Mouse (Mus musculus) c-Kit-negative CD71-positive TER-119-positive erythroid progenitor cells, embryonic 14.5 days (primary cell): ENCODE measurements around the gene Net1.
A peak's percentile ranks its signal among the peaks of the same experiment; 100 is the strongest.
"Not testable (repeated sequence)": the region's sequence is repeated elsewhere in the genome, so short reads cannot be mapped to it uniquely, and the experiment has no call there.

Source experiments
- DNase-seq: peaks from one replicate; pipeline ENCODE4 v3.0.0-alpha.2; 2013; ENCODE audit warnings: low read depth, low spot score

Gene Net1

DNA sequence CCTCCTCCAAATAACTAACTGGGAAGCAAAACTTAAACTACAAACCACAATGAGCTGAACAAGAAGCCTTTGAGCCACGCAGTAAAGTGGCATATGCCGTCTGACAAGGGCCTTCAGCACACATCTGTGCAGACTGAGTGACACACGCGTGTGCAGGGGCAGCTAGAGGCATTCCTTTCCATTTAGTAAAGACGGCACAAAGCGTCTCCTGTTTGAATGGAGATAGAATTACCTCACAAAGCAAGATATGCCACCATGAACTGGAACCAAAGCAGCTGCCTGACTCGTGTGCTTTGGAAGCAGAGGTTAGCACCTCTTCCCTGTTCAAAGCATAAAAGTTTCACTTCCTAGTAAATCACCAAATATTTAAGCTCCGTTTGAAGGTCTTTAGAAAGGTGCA lies 28.0 kb downstream of the Net1 start:
- DNase-seq = no peak

DNA sequence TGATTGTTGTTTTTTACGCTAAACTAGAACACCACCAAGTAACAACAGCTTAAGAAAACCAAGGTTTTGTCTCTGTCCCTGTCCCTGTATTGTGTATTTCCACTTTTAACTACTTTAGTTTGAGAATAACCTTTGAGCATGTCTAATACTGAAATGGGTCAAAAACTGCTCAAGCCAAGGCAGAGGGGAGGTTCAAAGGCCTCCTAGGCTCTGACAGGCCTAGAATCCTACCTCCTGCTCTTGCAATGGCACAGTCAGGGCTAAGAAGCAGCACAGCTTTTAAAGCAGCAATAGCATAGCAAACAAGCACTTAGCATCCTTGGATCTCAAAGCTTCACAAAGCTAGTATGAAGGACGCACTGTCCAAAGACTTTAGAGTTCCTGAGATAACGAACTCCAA lies 28.9 kb downstream of the Net1 start:
- no peak for DNase-seq

DNA sequence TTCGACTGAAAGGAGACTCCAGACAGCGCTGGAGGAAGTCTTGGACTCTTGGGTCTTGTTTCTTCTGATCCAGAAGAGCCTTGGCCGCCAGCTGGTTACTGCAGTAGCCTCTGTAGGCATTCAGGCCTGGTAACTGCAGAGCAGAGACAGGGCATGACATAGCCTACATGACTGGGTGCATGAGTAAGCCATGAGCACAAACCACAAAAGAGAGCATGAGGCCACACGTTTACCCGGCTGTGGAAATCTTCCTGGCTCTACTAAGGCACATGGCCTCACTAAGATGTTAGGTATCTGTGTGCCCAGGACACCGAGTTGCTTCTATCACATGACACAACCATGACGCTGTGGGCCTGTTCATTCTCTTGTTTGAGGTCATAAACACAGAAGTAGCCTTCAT lies 31.4 kb downstream of the Net1 start:
- DNase-seq = no peak

DNA sequence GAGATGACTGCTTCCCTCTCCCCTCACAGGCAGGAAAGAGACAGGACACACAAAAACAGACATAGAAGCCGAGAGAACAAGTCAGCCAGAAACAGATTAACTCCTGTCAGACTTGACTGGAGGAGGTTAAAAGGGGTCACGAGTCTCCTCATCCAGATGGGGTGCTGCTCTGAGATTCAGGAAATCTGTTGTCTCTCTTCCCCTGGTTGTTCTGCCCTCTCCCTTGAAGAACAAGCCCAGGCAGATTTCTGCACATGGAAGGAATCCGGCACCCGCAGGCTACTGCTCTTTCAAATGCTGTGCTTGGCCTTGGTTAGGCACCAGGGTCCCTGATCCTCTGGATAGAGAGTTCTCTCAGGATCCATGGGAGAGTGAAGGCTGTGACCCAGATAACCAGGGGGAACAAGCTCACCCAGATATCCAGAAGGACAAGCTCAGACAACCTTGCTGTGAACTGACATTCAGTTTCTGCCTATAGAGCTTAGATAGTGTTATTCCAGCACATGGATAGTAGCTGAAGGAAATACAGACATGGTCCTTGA lies 40.3 kb downstream of the Net1 start:
- DNase-seq = no peak

DNA sequence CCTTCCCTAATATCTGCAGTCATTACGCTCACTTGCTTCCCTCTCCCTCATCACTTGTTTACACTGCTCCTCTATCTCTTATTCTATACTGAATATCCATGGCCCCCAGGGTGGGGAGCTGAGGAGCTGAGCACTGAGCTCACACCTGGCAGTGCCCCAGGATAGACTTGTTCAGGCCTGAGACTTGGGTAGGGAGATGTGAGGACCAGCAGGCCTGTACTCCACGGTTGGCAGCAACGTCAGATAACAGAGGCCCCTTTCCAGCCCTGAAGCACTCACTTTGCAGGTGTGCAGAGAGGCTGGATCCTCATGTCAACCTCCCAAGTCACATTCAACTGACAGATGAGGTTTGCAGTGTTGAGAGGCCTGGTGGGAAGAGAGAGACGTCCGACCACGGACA lies 40.8 kb downstream of the Net1 start:
- no peak for DNase-seq

DNA sequence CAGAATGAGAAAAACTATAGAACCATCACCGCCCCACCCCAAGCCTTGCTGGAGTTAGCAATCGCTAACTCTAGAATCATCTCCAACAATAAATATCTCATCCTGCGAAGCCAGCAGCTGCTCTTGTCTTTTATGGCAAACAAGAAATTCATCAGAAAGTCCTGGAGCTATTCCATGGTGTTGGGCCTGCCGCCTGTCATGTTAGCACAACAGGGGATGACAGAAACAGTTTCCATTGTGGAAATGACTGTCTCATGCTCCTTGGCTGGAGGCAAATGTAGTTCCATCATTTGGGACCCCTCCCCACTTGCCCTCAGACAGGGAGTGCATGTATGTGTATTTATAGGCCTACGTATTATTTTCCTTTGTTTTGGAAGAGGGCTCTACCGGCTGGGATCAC lies 41.6 kb downstream of the Net1 start:
- no peak for DNase-seq

DNA sequence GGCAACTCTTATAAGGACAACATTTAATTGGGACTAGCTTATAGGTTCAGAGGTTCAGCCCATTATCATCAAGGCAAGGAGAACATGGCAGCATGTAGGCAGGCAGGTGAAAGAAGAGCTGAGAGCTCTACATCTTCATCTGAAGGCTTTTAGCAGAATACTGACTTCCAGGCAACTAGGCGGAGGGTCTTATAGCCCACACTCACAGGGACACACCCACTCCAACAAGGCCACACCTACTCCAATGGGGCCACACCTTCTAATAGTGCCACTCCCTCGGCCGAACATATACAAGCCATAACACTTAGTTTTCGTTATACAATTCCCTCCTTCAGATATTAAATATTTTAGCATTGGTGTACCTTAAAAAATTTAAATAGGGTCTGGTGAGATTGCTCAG lies 45.2 kb downstream of the Net1 start:
- no peak for DNase-seq

DNA sequence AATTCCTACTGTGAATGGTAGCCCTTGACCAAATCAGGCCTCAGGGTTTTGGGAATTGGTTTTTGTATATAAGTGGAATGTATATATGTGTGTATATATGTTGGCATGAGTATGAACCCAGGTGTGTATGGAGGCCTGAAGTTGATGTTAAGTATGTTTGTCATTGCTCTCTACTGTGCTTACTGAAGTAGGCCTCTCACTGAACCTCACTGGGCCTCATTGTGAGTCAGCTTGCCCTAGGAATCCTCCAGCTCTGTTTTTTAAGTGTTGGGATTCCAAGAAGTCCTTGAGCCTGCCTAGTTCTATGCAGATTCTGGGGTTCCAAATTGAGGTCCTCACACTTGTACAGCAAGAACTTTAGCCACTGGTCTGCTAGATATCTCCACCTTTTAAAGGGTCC lies 48.1 kb downstream of the Net1 start:
- no peak for DNase-seq

DNA sequence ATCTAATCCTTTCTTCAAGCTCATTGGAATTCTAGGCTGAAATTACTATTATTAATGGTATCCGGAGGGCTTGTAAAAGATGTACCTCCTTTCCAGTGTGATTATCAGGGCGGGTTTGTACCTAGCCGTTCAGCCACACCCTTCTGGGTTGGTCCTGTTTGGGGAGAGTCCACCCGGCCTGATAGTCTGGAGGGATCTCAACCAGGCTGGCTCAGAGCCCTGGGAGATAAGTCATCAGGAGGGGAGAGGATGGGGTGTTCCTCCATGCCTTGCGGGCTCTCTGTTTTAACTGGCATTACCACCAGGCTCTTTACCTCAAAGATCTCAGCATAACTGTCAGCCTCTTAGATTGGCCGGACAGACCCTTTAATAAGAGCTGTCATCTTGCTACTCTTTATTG lies 50.9 kb downstream of the Net1 start:
- DNase-seq = peak; percentile 77

DNA sequence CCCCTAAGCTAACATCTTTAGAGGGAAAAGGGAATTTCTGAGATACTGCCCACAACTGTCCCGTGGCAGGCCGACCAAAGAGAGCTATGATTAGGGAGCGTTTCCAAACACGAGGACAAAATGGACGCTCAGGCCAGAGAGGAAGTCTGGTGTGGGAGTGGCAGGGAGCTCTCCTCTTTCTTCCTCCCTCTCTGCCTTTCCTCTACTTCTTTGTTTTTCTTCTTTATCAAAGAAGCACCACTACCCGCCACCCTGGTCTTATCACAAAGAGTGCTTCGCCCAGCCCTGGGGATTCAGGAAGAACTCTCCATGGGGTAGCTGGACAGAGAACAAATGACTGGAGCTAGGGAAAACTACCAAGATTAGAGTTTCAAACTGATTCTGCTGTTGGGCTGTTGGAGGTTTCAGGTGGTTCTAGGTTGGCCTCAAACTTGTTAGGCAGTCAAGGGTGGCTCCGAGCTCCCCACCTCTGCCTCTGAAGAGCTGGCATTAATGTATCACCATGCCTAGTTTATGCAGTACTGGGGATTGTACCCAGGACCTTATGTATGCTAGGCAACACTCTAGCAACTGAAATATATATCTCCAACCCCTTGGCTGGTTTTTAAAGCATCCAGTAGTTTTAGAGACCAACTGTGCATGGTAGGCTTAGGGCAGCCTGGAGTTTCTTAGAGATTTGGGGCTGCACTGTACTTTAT lies 51.5 kb downstream of the Net1 start:
- DNase-seq = peak; percentile 58

DNA sequence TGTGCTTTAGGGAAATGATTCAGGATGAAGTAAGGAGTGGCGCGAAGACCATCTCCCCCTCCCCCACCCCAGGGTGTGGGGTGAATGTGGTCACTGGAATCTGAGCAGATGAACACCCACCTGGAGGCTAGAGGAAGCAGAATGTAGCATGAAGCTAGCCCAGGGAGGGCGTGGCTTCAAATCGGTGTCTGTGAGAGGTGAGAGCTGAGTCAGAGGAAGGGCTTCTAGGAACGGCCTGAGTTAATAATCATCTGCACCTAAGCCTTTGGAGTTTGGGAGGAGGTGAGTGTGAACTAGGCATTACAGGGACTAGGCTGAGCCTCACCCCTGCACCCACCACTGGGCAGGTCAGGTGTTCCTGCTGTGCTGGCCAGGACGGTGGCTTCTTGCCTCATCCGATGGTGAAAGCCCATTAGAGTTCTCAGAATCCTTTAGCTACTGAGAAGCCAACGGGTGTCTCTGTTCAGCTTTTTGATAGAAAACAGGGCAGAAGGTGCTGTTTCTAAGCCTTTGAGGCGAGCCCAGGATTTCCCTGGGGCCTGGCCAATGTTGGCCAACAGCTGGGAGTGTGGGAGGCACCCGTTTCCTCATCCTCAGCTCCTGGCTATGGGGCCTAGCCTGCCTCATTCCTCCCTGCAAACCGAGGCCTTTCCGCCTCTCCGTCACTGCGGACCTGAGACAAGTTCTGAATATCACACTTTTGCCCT lies 52.2 kb downstream of the Net1 start:
- DNase-seq = peak; percentile 66

DNA sequence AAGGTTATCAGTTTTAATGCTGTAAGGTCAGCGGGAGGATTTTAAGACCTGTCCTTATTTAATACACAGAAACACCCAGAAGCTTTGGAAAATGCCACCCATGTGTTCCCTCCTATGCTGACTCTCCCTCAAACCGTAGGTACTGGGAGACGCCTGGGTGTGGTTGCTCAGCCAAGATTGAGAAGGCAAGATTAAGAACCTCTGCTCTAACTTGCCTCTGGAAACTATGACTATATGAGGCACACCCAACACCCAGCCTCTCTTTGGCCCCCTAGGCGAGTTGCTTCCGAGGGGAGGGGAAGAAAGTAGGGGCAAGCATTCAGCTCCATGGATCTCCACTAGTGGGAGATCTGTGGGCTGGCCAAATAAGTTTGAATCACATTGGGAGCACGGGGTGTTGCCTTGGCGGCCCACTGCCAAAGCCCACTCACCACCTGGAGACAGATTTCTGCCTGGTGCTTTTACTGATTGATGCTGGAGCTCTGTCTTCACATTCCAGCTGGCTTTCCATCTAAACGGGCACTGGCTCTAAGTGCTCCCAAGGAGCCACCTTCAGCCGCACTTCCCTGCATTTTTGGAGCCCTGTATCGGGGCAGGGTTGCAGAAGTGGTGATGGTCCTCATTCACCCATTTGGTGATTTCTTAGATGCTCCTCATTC lies 55.0 kb downstream of the Net1 start:
- peak; percentile 63 for DNase-seq

DNA sequence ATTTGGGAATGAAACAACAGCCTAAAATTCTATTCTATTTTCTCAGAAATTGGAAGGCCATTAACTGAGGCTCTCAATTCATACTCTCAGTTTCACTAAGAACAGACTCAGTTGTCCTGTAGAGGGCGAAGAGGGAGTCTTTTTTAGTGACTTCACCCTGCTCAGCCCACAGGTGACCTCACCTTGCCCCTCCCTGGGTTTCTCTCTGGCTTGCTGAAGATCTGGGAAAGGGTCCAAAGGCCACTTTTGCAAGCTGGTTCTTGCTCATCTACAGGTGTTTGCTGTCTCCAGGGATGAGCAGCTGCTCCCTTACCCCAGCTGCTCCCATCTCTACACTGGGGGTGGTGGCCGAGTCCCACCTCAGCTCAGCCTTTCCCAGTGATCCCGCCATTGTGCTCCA lies 55.7 kb downstream of the Net1 start:
- DNase-seq = no peak

DNA sequence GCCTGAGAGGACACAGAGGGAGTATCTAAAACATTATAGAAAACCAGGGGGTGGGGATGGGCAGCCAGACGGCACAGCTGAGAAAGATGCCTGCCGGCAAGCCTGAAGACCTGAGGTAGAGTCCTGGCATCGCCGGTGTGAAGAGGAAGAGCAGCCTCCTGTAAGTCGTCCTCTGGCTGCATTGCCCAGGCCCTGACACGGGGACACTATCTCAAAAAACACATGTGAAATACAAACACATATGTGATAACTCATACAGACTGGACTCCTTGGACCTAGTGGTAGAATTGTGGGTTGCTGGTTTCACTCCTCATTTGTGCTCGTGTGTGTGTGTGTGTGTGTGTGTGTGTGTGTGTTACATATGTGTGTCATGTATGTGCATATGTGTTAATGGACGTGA lies 56.8 kb downstream of the Net1 start:
- peak; percentile 40 for DNase-seq

DNA sequence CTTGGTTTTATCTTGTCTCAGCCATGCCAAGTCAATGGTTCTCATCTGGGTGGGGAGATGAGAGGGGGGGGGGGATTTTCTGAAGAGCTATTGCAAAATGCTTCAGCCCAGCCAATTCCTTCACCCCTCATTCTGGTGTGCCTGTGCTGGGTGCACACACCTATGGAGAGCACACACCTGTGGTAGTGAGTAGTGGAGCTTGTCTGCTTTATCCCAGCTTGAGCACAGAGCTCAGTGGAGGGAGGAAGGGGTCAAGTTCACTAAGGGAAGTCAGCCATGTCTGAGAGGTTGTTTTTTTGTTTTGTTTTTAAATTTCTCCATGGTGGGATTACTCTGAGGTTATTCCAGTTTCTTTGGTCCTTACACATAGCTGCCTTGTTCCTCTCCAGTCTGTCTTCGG lies 61.8 kb downstream of the Net1 start:
- no peak for DNase-seq

DNA sequence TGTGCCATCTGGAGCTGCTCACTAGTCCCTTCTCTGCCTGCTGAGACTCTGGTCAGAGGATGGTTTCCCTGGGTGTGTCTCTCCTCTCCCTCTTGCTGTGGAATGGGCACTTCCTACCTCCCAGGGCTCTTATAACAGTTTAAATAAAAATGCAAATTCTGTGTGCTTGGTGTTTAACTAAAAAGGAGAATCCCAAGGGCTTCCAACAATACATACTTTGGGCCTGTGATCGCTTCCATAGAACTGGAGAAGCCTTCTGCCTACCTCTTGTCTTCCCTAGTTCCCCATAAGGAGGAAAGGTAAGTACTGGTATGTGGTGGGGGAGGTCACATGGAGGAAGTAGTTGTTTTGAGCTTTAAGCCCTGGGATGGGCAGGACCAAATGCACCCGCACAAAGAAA lies 63.2 kb downstream of the Net1 start:
- no peak for DNase-seq

DNA sequence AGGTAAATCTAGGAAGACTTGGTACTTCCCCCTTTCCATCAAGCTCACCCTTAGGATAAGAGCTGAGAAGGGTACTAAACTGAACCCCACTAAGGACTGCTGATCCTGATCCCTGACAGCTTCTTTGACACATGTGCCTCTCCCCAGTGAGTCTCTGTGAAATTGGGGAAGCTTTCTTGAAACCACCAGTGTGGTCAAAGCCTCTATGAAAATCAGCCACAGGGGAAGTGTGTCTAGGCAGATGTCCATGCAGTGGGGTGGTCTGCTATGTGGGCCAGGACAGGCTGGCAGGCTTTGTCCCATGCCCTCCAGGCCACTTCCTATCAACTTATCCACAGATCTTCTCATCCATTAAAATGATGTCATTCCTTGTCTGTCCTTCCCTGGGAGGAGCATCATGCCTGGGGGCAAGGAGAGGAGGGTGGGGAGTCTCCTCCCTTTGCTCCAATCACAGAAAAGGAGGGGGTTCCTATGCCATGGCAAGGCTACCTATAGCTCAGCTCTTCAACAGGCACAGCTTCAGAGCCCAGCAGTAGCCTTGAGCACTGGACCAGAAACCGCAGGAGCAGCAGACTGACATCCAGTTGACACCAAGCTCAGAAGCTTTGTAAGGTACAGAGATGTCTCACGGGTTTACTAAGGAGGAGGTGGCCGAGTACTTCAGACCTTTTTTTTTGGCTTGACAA lies 64.2 kb downstream of the Net1 start, which contains the start of gene Calm5:
Calm5 (plus strand) TSS at position 526 of the 686 bp plus-strand sequence.
- DNase-seq = not testable (repeated sequence)

DNA sequence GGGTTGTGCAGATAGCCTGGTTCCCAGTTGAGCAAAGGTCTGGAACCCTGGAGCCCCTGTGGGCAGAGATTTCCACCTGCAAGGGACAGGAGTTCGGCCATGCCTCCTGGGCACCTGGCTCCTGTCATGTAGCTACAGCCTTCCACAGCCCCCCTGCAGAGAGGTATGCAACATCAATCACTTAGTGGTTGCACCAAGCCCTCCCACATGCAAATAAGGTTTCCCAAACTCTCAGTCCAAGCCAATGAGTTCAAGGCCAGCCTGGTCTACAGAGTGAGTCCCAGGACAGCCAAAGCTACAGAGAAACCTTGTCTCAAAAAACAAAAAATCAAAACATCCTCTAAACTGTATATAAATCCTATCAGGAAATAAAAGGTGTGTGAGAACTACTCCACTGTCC lies 67.7 kb downstream of the Net1 start:
- DNase-seq = no peak

DNA sequence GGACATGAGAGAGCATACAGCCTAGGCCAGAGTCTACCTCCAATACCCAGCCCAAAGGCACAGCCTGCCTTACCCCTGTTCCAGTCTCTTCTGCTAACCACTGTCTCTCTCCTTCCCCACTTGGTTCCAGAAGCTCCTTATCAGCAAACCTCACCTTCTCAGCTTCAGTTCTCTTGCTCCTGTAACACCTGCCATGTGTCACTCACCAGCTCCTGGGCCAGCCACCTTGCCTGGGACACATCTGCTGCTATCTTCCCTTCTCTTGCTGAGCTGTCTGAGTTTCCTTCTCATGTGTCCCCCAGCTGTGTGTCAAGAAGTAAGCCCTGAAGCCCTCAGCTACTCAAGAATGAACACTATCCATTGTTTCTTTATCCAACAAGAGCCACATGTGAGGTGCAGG lies 77.4 kb downstream of the Net1 start:
- not testable (repeated sequence) for DNase-seq

DNA sequence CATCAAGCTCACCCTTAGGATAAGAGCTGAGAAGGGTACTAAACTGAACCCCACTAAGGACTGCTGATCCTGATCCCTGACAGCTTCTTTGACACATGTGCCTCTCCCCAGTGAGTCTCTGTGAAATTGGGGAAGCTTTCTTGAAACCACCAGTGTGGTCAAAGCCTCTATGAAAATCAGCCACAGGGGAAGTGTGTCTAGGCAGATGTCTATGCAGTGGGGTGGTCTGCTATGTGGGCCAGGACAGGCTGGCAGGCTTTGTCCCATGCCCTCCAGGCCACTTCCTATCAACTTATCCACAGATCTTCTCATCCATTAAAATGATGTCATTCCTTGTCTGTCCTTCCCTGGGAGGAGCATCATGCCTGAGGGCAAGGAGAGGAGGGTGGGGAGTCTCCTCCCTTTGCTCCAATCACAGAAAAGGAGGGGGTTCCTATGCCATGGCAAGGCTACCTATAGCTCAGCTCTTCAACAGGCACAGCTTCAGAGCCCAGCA lies 80.7 kb downstream of the Net1 start, which contains the start of gene Calm4:
Calm4 (plus strand) TSS at position 446 of the 496 bp plus-strand sequence.
- not testable (repeated sequence) for DNase-seq

DNA sequence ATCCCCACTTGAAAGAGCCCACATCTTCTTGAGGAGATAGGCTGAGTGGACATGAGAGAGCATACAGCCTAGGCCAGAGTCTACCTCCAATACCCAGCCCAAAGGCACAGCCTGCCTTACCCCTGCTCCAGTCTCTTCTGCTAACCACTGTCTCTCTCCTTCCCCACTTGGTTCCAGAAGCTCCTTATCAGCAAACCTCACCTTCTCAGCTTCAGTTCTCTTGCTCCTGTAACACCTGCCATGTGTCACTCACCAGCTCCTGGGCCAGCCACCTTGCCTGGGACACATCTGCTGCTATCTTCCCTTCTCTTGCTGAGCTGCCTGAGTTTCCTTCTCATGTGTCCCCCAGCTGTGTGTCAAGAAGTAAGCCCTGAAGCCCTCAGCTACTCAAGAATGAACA lies 84.4 kb downstream of the Net1 start:
- not testable (repeated sequence) for DNase-seq

DNA sequence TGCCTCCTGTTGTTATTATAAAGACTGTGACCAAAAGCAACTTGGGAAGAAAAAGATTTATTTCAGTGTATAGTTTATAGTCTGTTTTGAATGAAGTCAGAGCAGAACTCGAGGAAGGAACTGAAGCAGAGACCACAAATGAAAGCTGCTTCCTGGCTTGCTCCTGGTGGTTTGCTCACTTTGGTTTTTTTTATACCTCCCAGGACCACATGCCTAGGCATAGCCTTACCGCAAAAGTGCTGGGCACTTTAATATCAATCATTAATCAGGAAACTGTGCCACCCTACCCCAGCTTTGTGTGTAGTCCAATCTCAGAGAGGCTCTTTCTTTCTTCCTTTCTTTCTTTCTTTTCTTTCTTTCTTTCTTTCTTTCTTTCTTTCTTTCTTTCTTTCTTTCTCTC lies 85.6 kb downstream of the Net1 start:
- no peak for DNase-seq
